Mouse (Mus musculus): ENCODE measurements around the gene Fam187b.
A peak's percentile ranks its signal among the peaks of the same experiment; 100 is the strongest.

Fam187b gene

DNA sequence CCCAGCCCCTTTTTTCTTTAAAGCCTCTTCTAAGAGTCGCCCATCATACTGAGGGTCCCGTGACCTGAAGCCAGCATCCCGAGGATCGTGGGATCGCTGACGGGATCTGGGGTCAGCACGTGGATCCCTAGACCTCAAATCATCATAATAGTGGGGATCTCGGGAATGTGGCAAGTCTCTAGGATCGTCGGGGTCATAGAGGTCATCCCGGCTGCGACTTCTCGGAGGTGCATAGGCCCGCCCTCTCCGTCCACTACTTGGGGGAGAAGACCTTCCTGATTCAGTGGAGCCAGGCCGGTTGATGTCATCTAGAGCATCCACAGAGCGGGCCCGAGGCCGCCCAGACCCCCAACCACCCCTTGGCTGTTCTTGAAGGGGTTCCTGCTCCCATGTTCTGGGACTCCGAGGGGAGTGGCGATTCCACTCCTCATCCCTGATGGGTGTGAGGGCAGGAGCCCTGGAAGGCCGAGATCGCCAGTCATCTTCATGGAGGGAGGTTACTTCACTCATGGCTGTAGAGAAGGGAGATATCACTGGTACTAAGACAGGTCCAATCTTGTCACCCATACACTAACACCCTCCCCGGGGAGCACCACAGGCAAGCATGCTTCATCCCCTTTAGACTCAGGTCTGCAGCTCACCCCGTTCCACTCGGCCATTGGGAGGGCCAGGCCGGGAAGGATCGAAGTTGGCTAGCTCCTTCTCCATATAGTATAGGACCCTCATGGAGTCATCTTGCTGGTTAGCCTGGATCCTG lies 15.3 kb upstream of the Fam187b start:
- no peak for DNase-seq (ENCODE audit: low read depth, low spot score)

DNA sequence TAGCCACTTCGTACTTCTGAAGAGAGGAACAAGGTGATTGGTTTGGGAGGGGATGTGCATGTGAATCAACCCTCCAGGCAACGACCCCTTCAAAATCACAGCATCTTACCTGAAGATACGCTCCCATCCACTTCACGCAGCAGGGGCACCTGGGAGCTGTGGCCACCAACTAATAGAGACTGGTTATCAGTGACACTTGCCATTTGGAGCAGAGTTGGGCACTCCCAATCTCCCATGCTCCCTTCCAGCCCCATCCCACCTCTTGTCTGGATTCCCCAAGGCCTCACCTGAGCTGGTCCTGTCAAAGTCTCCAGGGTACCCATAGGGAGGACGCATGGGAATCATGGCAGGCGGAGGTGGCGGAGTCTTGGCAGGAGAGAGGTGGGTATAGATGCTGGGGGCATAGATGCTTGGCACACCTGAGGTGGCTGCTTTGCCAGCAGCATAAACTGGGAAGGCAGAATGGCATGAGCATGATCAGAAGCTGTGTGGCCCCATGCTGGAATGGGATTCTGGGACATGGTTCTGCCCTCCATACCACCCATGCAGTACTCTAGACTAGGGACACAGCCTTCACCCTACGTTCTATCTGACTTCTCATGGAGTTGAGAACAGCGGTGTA lies 14.6 kb upstream of the Fam187b start:
- DNase-seq (ENCODE audit: low read depth, low spot score): no peak

DNA sequence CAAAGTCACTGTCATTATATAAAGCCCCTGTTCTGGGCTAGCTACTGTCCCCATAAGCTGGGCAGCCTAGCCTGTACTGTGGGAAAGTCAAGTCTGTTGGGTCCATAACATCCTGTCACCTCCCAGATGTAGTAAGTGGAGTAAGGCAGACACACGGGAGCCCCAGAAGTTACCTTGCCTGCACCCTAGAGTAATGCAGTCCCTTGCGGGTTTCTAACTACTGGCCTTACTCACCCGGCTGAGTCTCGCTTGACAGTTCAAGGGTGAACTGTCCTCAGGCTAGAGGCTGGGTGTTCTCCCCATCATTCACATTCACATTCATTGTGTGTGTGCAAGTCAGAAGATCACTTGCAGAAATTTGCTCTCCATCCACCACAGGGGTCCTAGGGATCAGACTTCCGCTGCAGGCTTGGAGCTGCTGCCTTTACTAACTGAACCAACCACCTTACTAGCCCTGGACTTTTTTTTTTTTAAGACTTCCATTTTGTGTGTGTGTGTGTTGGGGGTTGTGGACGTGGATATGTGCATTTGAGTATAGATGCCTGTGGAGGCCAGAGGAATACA lies 13.7 kb upstream of the Fam187b start:
- DNase-seq (ENCODE audit: low read depth, low spot score): no peak

DNA sequence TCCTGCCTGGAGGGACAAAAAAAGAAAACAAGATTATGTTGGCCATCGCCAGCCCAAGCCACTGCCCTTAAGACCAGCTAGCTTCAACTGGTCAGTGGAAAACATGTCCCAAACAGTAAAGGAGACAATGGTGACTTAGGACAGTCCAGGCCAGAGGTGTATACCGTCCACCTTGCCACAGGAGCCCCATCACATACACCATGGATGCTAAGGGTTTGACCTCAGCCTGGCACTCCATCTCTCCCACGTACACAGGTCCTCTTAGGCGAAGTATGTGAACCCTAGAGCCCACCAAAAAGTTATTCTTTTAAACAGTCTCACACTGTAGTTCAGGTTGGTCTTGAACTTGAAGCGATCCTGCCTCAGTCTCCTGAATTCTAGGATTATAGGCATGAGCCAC lies 10.7 kb upstream of the Fam187b start:
- DNase-seq (ENCODE audit: low read depth, low spot score): no peak

DNA sequence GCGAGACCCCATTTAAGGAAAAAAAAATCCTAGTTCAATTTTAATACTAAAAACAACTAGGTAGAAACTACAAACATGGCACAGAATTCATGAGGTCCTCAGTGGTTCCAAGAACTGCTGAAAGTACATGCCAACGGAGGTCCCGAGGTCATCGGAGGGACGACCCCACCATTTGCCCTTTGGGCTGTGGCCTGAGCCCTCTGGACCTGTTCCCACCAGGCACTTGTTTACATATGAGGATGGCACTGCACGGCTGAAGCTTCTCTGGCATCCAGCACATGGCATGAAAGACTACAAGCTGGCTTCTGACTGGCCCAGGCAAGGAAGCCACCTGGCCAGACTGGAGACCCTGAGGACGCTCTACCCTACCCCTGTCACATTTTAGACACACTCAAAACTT lies 9.2 kb upstream of the Fam187b start:
- no peak for DNase-seq (ENCODE audit: low read depth, low spot score)

DNA sequence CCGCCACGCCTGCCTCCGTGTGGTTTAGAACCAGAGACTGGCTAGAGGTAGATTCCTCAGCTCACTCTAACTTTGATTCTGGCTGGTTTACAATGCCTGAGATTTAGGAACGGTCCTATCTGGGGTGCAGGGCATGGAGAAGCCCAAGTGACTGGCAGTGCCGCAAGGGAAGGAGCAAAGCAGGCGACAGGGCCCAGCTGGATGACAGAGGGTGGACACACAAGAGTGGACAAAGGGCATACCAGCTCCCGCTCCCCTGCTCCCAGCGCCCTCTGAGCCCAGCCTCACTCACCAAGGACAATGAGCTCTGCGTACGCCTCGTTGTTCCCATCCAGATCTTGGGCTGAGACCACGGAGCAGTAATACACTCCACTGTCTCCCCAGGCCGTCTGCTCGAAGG lies 7.9 kb upstream of the Fam187b start:
- no peak for DNase-seq (ENCODE audit: low read depth, low spot score)

DNA sequence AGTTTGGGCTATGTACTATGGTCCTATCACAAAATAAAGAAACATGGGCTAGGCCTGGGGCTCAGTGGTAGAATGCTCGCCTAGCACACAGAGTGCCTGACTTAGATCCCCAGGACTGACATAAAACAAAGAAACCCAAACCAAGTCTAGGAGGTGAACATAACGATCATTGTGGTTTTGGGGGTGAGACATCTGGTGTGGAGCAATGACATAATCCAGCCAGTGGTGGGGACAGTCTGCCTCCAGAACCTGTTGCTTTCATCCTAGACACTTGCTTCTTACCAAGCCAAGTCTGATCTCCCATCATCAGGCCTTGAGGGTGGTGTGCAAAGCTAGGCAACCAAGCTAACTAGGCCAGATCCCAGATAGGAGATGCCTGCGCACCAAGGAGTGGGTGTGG lies 6.9 kb upstream of the Fam187b start:
- DNase-seq (ENCODE audit: low read depth, low spot score): no peak

DNA sequence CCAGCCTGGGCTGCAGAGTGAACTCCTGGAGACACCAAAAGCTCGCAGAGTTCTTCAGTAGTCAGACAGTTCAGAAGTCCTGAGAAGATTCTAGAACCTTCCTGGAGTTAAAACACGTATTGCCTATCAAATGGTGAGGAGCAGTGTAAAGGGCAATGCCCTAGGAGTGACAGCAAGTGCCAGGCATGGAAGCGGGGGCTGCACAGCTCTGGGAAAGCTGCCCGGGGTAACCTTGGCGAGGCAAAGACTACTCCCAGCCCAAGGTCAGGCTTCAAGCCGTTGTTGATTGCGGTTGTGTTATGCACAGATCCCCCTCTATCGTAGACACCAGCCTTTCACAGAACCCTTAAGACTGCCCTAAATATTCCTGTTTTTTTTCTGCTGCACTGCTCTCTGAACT lies 5.0 kb upstream of the Fam187b start:
- DNase-seq (ENCODE audit: low read depth, low spot score): no peak

DNA sequence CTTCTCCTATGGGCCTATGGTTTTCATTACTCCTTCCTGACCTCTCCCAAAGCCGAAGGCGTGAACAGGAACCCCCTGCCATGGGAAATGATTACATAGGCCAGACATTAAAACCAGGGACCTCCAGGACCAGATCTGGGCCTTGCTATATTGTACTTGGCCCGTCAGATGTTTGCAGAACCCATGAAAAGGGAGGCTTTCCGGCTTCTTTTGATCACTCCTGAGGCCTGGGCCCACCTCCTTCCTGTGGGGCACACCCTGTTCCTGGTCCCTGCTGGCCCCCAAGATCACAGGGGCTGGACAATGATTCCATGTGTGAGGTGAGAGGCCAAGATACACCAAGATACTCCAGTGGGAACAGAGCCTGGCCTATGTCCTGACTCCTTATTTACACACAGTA lies 4.4 kb upstream of the Fam187b start:
- no peak for DNase-seq (ENCODE audit: low read depth, low spot score)

DNA sequence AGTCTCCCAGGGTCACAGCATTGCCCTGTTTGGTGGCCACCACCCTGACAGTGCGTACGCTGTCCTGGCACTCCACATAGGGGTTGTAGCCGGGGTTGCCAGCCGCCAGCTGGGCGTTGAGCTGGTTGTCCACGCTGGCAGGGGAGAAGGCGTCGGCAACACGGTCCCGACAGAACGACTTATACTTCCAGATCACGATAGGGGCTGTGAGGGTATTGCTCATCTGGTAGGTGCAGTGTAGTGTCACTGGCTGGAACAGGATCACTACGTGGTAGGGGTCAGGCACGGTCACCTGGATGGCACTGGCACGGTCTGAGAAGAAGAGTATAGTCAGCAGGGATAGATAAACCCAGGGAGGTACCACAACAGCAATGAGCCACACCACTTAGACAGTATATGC lies 1.7 kb upstream of the Fam187b start:
- DNase-seq (ENCODE audit: low read depth, low spot score): no peak

DNA sequence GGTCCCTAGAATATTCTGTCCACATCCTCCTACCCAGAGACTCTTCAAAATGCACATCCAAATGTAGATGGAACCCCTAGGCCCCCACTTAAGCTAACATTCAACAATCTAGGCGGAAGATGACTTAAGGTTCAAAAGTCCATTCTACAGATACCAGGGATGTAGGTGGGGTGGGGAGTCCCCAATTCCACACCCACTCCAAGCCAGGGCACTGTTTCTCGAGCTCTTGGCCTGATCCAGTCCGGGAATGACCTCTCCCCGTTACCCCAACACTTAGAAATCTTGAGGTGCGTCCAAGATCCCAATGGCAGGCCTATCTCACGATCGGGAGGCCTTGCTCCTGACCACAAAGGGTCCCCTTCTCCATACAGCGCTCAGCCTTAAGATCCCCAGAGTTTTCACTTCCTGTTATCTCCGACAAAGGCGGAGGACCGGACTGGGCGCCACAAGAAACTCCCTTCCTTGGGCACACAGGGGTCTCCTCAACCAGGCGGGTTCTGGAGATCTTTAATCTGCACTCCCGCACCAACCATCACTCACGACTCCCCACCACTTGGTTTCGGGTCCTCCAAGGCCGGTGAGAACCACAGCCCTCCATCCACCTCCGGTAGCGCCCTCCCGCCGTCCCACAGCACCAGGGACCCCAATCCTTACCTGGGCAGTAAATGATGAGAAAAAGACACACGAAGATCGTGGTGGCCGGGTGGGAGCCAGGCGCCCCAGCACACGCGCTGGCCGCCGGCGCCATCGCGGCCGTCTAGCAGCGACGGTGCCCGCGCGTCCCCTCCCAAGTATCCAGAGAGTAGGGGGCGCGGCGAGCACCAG lies 952 bp upstream of the Fam187b start:
- no peak for DNase-seq (ENCODE audit: low read depth, low spot score)

DNA sequence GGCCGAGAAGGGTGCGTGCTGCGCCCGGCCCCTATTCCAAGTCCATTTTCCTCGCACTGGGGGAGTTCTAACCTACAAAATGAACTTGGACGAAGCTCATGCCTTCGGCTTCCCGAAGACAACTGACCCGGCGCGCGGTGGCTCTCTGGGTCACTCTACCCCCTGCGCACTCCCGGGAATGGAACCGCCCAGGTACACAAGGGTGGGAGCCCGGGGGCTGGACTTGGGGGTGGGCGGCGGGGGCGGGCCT lies 414 bp upstream of the Fam187b start, which contains the start of gene Lsr:
Gene Lsr, minus strand, starts transcription at position 214 of the 250 bp plus-strand sequence.
- DNase-seq (ENCODE audit: low read depth, low spot score): no peak

DNA sequence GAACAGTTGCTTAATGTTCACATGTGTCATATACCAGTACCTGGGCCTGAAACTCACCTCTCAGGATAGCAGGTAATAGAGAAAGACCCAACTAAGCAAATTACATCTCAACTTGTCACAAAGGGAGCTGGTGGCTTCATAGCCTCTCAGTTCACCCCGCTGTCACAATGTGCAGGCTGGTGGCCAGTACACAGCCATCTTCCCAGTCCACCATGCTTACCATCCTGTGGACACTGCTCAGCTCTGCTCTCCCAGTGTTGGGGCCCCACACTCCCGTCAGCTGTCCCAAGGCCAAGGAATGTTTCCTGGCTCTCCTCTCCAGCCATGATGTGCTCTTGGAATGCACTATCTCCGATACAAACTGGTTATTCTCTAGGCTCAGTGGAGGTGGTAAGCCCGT lies 8.1 kb downstream of the Fam187b start:
- DNase-seq (ENCODE audit: low read depth, low spot score): no peak

DNA sequence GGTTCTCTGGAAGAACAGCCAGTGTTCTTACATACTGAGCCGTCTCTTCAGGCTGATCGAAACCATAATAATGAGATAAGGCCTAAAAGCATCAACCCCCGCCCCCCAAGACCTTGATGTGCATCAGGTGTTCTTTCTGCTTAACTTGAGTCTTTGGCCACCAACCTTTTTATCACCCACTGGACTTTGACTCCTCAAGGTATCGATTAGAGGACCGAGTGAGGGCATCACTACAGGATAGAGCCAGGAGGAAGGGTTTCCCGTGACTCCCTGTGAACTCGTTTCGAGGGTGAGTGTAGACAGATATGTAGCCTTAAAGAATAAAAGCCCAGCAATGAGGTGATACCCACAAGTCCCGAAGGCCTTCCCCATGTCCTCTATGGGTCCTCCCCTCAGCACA lies 11.8 kb downstream of the Fam187b start:
- no peak for DNase-seq (ENCODE audit: low read depth, low spot score)

DNA sequence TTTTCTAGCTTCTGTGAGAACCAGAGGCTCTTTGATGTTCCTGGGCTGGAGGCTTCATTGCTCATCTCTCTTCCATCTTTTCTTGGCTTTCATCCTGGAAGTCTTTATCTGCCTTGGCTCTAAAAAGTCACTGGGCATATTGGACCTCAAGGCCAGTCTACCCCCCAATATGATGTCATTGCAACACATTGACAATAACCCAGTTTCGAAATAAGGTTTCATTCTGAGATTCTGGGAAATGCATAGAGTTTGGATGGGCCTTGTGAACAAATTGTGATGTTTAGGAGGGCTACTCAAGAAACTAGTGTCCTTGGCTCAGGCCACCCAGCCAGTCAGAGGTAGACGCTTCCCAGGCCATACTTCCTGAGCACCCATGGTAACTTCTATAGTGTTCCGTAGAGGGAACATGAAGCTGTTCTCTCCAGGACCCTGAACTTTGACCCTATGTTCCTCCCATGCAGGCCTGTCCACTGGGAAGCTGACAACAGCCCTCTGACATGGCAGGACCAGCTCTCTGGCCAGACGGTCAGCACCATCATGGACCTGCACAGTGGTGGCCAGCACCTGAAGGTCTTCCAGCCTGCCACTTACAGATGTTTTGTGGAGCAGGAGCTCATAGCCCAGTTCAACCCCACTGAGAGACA lies 15.1 kb downstream of the Fam187b start:
- no peak for DNase-seq (ENCODE audit: low read depth, low spot score)

DNA sequence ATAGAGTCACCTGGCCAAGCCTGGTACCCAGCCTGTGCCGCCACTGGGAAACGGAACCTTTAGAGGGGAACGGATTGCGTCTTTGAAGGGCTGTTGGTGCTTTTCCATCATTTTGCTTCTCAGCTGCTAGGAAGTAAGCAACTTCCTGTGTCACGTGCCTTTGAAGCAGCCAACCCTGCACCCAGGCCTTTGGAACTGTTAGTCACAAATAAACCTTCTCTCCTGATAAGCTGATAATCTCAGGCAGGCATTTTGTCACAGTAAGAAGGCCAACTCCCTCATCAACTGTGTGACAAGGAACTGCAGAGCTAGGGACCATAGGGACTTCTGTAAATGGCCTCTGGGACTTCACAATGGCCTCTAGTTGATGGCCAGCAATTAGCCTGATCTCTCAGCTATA lies 18.6 kb downstream of the Fam187b start:
- DNase-seq (ENCODE audit: low read depth, low spot score): no peak

DNA sequence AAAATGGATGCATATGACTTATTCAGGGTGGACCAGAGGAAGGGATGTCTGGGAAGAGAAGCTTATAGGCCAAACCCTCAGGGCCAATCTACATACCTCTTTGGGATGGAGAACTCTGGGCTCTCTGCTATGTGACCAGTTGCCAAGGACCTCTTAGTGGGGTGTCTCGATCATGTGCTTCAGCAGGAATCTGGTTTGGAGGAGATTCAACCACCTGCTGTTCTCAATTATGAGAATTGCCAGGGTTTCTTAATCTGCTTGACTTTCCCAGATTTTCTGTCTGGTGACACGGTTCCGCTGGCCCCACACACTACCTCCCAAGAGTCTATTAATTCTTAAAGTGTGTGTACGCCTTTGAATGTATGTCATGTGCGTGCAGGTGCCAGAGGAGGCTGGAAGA lies 20.4 kb downstream of the Fam187b start:
- no peak for DNase-seq (ENCODE audit: low read depth, low spot score)

DNA sequence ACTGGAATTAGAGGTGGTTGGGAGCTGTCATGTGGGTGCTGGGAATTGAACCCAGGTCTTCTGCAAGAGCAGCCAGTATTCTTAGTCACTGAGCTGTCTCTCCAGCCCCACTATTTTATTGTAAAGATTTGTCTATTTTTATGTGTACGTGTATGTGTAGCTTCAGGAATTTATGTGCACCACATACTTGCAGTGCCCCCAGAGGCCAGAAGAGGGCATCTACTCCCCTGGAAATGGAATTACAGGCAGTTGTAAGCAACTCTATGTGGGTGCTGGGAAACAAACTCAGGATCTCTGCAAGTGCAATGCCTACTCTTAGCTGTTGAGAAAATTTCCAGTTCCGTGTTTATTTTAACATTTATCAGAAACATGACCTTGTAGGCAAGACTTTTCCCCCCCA lies 22.9 kb downstream of the Fam187b start:
- DNase-seq (ENCODE audit: low read depth, low spot score): no peak

DNA sequence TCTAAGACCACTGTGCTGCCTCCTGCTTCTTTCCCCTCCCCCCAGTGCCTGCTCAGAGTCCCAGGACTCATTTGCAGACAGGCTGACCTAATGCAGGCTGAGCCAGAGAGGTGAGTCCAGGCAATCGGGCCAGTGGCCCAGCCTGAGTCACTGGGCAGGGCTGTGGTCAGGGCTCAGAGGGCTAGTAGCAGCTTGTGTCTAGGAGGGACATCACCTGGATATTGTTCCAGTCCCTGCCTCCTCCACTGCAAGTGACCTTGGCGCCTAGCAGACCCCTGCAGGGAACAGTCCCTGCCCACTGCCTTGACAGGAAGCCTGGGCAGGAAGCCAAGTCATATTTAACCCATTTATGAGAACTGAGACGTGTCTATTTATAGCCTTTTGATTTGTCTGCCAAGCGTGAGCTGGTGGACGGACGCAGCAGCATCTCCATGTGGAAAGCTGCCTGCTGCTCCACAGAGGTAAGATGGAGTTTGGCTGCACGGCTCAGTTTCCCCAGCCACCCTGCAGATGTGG lies 27.0 kb downstream of the Fam187b start:
- DNase-seq (ENCODE audit: low read depth, low spot score): peak; percentile 39

DNA sequence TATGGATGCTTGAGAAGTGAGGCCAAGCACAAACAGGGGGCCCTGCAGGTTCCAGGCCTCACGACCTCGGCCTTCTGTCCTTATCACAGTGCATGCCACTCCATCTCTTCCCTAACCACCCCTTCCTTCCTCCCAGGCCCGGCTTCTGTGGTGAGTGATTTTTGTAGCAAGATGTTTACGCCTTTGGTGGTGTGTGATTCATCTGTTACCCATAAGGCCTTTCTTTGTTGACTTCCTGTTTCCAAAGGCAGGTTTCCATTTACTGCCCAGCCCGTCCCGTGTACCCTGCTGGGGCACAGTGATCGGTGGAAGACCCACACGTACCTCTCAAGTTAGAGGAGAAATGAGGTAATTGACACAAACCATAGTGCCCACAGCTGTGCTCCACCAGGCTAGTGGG lies 29.1 kb downstream of the Fam187b start:
- DNase-seq (ENCODE audit: low read depth, low spot score): no peak

DNA sequence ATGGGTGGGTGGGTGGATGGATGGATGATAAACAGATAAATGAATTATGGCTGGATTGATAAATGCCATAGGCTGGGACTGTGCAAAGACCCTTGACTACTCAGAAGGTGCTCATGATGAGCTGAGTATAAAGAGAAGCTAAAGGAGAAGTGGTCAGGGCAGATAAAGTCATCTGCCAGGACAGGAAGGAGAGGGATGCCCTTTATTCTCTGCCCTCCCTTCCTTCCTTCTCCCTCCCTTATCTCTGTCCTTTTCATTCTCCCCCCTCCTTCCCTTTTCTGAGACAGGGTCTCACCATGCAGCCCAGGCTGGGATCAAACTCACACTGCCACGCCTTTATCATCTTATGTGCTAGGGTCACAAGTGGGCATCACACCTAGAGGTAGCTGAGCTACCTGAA lies 34.2 kb downstream of the Fam187b start:
- no peak for DNase-seq (ENCODE audit: low read depth, low spot score)

DNA sequence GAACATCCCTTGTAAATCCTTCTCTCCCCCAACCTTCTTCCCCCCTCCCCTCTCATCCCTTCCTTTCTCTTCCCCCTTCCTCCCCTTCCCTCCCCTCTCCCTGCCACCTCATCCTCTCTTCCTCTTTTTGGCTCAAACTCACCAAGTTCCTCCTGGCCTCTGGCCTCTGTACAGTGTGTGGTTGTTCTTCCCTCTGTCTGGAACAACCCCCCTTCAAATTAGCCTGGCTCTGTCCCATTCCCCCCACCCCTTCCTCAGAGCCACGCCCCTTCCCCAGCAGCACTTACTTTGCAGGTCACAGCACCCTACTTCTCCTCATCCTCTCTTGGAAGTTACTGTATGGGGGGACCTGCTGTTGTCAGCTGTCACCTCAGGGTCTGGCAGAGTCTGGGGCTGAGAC lies 34.6 kb downstream of the Fam187b start:
- DNase-seq (ENCODE audit: low read depth, low spot score): no peak

Data from forelimb bud, embryonic 11.5 days (tissue).